Mouse (Mus musculus): ENCODE results near the gene Card14.
"Not testable (repeated sequence)": the region's sequence is repeated elsewhere in the genome, so short reads cannot be mapped to it uniquely, and the experiment has no call there.

Gene Card14

DNA sequence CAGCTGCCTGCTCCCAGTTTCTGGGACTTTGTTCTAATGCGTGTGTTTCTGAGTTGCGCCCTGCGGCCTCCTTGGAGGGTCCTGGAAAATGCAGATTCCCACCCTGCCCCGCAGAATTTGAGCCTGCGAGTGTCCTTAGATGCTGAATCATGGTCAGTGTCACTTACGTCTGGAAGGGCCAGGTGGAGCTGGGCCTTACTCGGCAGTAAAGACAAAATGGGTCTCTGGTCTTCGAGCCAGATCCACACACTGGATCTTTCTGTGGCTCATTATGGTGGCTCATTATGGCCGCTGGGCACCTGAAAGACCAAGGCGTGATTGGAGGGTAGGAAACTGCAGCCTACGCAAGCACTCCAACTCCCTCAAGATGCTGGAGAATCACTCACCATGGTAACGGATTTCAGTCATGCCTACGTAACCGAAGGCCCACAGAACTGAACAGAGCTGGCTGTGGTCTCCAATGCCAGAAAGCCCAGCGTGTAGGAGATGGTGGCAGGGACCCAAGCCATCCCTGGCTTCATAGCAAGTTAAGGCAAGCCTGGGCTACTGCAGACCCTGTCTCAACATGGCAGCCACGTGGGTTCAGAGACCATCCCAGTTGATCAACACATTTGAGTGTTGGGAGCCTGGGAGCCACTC lies 38.9 kb upstream of the Card14 start:
- Histone ChIP-seq H3K9me3 (ENCODE audit: low read length) (no peaks in the 10 kb centered on the region), H3K4me1 (replicated peaks; ENCODE audit: low read depth, low read length) (peaks cover 76% of the 10 kb centered on the region), H3K4me3 (replicated peaks; ENCODE audit: low read length) (peak overlapping the region; percentile 78), H3K36me3 (ENCODE audit: insufficient read depth, low read length) (peaks cover 32% of the 10 kb centered on the region), H3K27me3 (ENCODE audit: insufficient read depth, low read length) (peaks cover 11% of the 10 kb centered on the region)
- TF ChIP-seq NANOG (IDR thresholded peaks at IDR 0.05; ENCODE audit: borderline replicate concordance, low read length): no peak
- no peak for TF ChIP-seq CTCF (conservative IDR thresholded peaks at IDR 0.05; ENCODE audit: low read length)
- TF ChIP-seq POU5F1 (IDR thresholded peaks at IDR 0.05; ENCODE audit: borderline replicate concordance, low read length): no peak

DNA sequence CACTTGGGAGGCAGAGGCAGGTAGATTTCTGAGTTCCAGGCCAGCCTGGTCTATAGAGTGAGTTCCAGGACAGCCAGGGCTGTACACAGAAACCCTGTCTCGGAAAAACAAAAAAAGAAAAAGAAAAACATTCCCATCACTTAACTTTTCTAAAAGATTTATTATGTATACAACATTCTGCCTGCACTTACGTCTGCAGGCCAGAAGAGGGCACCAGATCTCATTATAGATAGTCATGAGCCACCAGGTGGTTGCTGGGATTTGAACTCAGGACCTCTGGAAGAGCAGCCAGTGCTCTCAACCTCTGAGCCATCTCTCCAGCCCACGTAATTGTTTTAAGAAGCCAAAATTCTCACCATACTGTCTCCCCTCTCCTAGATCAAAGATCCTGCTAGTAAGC lies 35.1 kb upstream of the Card14 start:
- H3K27me3 ChIP-seq (ENCODE audit: insufficient read depth, low read length): not testable (repeated sequence)
- peaks cover 84% of the 10 kb centered on the region for H3K4me1 ChIP-seq (replicated peaks; ENCODE audit: low read depth, low read length)

DNA sequence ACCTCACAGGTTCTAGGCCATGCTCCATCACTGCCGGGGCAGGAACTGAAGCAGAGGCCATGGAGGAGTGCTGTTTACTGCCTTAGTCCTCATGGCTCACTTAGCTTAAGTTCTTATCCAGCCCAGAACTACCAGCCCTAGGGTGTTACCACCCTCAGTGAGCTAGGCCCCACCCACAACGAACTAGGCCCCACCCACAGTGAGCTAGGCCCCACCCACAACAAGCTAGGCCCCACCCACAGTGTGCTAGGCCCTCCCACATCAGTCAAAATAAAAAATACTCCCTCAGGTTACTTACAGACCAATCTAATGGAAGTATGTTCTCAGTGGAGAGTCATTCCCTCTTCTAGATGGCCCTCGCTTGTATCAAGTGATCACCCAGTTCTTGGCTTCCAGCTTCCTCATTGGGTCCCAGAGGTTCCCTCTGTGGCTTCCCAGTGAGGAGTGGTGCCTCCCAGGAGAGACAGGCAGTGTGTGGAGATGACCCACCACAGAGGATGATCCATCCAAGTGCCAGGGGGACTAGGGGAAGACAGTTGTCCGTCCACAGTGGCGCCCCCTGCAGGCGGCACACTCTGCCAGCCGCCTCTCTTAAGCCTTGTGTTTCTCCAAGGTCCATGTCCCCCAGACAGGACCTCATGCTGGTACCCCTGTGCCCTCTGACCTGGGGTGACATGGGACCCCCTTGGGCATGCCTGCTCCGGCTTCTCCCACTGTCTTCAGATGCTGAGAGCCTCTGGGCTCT lies 34.2 kb upstream of the Card14 start:
- H3K36me3 ChIP-seq (ENCODE audit: insufficient read depth, low read length): peaks cover 72% of the 10 kb centered on the region
- peaks cover 87% of the 10 kb centered on the region for H3K4me1 ChIP-seq (replicated peaks; ENCODE audit: low read depth, low read length)
- peaks cover 6% of the 10 kb centered on the region; the same call in 1 of the 2 replicates for H3K27me3 ChIP-seq (ENCODE audit: insufficient read depth, low read length)
- H3K4me3 ChIP-seq (replicated peaks; ENCODE audit: low read length): no peak overlapping the region
- TF ChIP-seq CTCF (conservative IDR thresholded peaks at IDR 0.05; ENCODE audit: low read length): peak; percentile 79
- no peak for TF ChIP-seq POU5F1 (IDR thresholded peaks at IDR 0.05; ENCODE audit: borderline replicate concordance, low read length)
- TF ChIP-seq NANOG (IDR thresholded peaks at IDR 0.05; ENCODE audit: borderline replicate concordance, low read length): no peak
- H3K9me3 ChIP-seq (ENCODE audit: low read length): no peaks in the 10 kb centered on the region; the same call in 1 of the 2 replicates

More for the DNA sequence above, 35.1 kb upstream of the Card14 start:
- H3K9me3 ChIP-seq (ENCODE audit: low read length); H3K4me3 ChIP-seq (replicated peaks; ENCODE audit: low read length): not testable (repeated sequence)
- peaks cover 64% of the 10 kb centered on the region for H3K36me3 ChIP-seq (ENCODE audit: insufficient read depth, low read length)
- TF ChIP-seq CTCF (conservative IDR thresholded peaks at IDR 0.05; ENCODE audit: low read length): peak; percentile 56

DNA sequence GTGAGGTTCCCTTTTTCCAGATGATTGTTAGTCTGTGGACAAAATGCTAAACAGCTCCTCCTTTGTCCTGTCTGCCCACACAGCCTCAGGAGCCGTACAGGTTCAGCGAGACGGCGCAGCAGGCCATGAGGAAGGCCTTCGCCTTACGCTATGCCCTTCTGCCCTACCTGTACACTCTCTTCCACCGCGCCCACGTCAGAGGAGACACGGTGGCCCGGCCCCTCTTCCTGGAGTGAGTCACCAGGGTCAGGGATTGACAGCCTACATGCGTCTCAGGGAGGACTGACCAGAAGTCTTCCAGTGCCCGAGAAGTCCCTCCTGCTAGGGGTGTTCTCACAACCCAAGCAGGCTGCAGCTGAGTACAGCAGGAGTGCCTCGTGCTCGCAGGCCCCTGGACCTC lies 26.5 kb upstream of the Card14 start:
- Histone ChIP-seq H3K27me3 (ENCODE audit: insufficient read depth, low read length) (no peaks in the 10 kb centered on the region), H3K4me1 (replicated peaks; ENCODE audit: low read depth, low read length) (peaks cover 37% of the 10 kb centered on the region)
- TF ChIP-seq CTCF (conservative IDR thresholded peaks at IDR 0.05; ENCODE audit: low read length) (no peak), NANOG (IDR thresholded peaks at IDR 0.05; ENCODE audit: borderline replicate concordance, low read length) (no peak)

DNA sequence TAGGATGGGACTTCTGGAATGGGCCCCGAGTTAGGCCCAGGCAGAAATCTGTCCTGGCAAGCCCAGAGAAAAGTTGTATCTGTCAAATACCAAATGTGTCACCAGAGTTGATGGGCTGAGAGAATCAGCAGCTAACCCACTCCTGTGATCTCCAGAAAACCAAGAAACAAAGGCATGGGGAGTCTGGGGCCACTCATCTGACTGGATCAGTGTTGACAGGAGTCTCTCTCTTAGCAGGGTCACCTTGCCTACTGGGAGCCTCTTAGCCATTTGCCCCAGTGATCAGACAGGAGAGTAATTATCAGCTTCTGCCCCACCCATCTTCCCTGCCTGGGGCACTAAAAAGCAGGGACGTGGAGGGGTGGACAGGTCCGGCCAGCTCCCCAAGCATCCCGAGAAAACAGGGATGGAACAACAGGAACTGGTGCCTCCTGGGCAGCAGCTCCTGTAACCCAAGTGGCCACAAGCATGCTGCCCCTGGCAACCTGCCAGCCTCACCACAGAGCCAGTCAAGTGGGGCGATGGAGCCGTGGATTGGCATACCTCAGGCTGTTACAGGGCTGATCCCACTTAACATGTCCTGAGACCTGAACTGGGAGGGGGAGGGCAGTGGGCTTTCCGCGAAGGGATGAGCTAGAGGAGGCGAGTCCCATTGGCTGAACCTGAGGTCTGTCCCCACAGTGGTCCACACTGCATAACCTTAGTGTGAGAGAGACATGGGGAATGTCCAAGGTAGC lies 21.6 kb upstream of the Card14 start:
- Histone ChIP-seq H3K27me3 (ENCODE audit: insufficient read depth, low read length) (no peaks in the 10 kb centered on the region), H3K4me3 (replicated peaks; ENCODE audit: low read length) (no peak overlapping the region), H3K4me1 (replicated peaks; ENCODE audit: low read depth, low read length) (peaks cover 11% of the 10 kb centered on the region), H3K36me3 (ENCODE audit: insufficient read depth, low read length) (peaks cover 96% of the 10 kb centered on the region), H3K9me3 (ENCODE audit: low read length) (no peaks in the 10 kb centered on the region)
- TF ChIP-seq CTCF (conservative IDR thresholded peaks at IDR 0.05; ENCODE audit: low read length) (no peak), NANOG (IDR thresholded peaks at IDR 0.05; ENCODE audit: borderline replicate concordance, low read length) (no peak), POU5F1 (IDR thresholded peaks at IDR 0.05; ENCODE audit: borderline replicate concordance, low read length) (no peak)

More for the DNA sequence above, 26.5 kb upstream of the Card14 start:
- Histone ChIP-seq H3K4me3 (replicated peaks; ENCODE audit: low read length) (no peak overlapping the region), H3K9me3 (ENCODE audit: low read length) (no peaks in the 10 kb centered on the region; the same call in 1 of the 2 replicates), H3K36me3 (ENCODE audit: insufficient read depth, low read length) (peaks cover 89% of the 10 kb centered on the region)

DNA sequence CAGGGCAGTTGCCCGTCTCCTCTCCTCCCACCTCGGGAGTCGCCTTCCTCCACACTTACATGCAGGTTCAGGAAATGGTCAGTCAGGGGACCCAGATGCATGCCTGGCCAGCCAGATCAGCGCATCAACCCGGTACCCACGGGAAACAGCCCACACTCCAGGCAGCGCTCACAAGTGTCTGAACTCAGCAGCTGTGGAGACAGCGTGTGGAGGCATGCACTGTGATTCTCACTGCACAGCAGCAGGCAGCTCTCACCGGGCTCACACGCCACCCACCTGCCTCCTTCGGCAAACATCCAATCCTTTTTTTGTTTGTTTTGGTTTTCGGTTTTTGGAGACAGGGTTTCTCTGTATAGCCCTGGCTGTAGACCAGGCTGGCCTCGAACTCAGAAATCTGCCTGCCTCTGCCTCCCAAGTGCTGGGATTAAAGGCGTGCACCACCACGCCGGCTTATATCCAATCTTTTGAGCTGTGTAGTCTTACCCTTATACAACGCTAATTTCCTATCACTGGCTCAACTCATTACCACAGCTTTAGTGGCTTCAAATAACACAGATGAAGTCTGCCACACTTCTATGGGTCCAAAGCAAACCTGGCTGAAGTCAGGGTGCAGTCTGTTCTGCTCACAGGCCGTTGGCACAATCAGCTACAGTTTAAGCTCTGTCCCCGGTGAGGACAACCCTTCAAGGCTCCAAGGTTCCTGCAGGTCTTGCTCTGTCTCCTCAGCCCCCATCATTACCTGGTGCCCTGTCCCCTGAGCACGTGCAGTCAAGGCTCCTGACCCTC lies 20.2 kb upstream of the Card14 start:
- H3K36me3 ChIP-seq (ENCODE audit: insufficient read depth, low read length): peaks cover 98% of the 10 kb centered on the region
- TF ChIP-seq NANOG (IDR thresholded peaks at IDR 0.05; ENCODE audit: borderline replicate concordance, low read length): no peak
- TF ChIP-seq CTCF (conservative IDR thresholded peaks at IDR 0.05; ENCODE audit: low read length): no peak
- no peak for TF ChIP-seq POU5F1 (IDR thresholded peaks at IDR 0.05; ENCODE audit: borderline replicate concordance, low read length)
- no peaks in the 10 kb centered on the region for H3K9me3 ChIP-seq (ENCODE audit: low read length)
- no peaks in the 10 kb centered on the region for H3K27me3 ChIP-seq (ENCODE audit: insufficient read depth, low read length)
- H3K4me1 ChIP-seq (replicated peaks; ENCODE audit: low read depth, low read length): peaks cover 14% of the 10 kb centered on the region
- H3K4me3 ChIP-seq (replicated peaks; ENCODE audit: low read length): no peak overlapping the region

DNA sequence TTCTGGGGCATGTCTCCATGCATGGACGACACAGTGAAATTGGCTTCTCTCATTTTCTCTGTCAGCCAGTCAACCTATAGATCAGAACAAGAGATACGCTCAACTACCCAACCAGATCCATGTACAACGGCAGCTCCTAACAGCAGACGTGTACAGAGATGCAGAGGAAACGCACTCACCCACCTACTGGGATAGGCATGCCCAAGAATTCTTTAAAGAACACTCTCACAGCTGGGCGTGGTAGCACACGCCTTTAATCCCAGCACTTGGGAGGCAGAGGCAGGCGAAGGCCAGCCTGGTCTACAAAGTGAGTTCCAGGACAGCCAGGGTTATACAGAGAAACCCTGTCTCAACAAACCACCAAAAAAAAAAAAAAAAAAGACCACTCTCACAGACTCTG lies 14.7 kb upstream of the Card14 start:
- H3K36me3 ChIP-seq (ENCODE audit: insufficient read depth, low read length): peaks cover 100% of the 10 kb centered on the region
- H3K4me3 ChIP-seq (replicated peaks; ENCODE audit: low read length); H3K27me3 ChIP-seq (ENCODE audit: insufficient read depth, low read length); H3K9me3 ChIP-seq (ENCODE audit: low read length): not testable (repeated sequence)
- peaks cover 58% of the 10 kb centered on the region for H3K4me1 ChIP-seq (replicated peaks; ENCODE audit: low read depth, low read length)

DNA sequence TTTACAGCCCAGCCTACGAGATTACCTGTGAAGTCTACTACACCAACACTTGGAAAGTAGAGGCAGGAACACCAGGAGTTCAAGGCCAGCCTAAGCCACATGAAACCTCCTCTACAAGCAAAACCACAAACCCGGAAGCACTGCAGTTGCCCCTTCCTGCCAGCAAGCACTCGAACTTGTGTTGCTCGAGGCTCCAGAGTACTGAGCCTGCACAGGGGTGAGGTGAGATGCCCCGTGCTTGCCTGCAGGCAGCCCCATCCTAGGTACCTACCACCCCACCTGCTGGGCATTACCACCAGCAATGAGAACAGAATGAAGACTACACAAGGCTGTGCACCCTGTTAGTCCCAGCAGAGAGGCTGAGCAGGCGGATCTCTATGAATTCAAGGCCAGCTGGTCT lies 9.6 kb upstream of the Card14 start:
- Histone ChIP-seq H3K4me3 (replicated peaks; ENCODE audit: low read length) (peak overlapping the region; percentile 99), H3K4me1 (replicated peaks; ENCODE audit: low read depth, low read length) (peaks cover 72% of the 10 kb centered on the region), H3K36me3 (ENCODE audit: insufficient read depth, low read length) (peaks cover 58% of the 10 kb centered on the region), H3K9me3 (ENCODE audit: low read length) (no peaks in the 10 kb centered on the region), H3K27me3 (ENCODE audit: insufficient read depth, low read length) (no peaks in the 10 kb centered on the region)
- no peak for TF ChIP-seq NANOG (IDR thresholded peaks at IDR 0.05; ENCODE audit: borderline replicate concordance, low read length)
- TF ChIP-seq CTCF (conservative IDR thresholded peaks at IDR 0.05; ENCODE audit: low read length): no peak
- no peak for TF ChIP-seq POU5F1 (IDR thresholded peaks at IDR 0.05; ENCODE audit: borderline replicate concordance, low read length)
